Mouse (Mus musculus): ENCODE measurements at regions not wholly inside any gene's neighbourhood (a gene's known extent, or its start where the extent isn't known, plus 50 kb on each side); places are given as distances from the start of the nearest gene placed in this dataset.

- DNase-seq: no peak
These were observed 181.4 kb upstream of the Habp2 start for GRCm38 (mm10) chr19:56105452-56106091.

- no peak for DNase-seq
These were observed 178.1 kb upstream of the Habp2 start for GRCm38 (mm10) chr19:56108796-56109195.

DNA sequence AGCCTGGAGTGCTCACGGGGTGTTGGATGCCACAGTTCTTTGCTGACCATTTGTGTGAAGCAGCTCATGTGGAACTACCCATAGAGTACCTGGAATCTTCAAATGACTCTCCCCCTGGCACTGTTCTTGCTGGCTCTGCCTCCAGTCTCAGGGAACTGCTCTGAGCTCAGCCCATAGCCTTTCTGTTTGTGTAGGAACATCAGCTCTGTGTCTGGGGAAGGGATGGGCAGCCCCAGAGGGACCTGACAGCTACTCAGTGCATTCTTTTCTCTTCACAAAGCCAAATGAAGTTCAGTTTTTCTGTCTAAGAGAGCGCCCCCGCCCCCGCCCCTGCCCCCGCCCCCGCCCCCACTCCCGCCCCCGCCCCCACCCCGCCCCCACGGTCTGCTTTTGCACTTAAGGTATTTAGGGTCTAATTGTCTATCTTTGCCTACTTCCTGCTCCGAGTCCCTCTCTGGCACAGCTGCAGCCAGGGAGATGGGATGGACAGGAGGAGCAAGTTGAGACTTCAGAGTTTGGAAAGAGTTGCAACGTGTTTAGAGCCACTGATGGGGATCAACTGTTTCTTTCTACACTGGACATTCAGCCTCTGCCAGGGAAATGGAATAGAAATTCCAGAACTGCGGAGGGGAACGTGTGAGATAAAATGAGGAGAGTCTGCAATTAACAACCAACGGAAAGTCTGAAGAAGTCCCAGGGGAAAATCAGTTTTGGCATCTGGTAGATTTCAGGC, 171.2 kb upstream of the Habp2 start:
- DNase-seq: no peak

DNA sequence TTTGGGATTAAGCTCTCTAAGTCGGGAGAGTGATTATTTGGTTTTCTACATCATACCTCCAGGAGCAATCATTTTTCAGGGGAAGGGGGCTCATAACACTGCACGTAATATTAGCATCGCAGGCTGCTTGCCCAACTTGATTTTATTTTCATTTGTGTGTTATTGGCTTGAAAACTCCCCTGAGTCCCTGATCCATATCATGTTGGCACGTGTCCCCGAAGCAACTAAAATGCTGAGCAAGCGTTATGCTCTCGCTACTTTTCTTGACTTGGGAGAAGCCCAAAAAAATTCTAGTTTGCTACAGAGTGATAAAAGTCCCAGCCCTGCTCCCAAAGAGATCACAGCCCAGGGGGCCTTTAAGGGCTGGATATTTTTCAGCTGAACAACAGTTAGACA, 170.7 kb upstream of the Habp2 start:
- no peak for DNase-seq

DNA sequence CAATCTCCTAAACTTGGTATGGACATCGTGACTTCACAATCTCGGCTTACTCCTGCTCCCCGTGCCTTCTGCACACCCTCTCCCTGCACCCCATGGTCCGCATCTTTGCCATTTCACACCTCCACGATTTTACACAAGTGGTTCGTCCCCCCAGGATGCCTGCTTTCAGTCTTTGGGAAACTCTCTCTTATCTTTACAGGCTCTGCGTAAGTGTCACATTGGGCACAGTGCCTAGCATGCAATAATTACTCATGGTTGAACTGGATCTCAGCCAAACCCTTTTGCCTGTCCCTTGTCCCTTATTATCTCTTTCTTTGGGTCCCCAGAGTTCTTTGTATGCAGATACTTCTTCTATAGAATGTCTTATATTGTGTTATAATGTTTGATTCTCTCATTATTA, 166.2 kb upstream of the Habp2 start:
- no peak for DNase-seq

DNA sequence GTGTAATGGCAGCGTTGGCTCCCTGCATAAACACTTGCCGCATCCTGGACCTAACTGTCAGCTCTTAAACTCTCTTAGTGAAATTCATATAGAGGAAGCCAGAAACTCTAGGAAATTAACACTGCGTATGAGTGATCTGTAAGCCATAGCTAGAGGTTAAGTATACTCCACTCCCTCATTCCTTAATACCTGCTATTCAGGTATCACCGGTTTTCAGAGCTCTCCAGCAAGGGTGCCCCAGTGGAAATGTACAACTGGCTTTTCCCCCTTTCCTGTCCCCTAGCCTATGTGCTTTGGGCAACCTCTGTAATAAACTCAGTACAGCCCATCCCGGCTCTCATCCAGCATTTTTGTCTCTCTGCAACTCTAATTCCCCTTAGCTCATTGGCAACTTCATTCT, 164.8 kb upstream of the Habp2 start:
- DNase-seq: no peak

GRCm38 (mm10) chr19:56131556-56131955, 155.4 kb upstream of the Habp2 start:
- DNase-seq: no peak

- DNase-seq: no peak
These were observed 153.9 kb upstream of the Habp2 start for GRCm38 (mm10) chr19:56132911-56133562.

DNA sequence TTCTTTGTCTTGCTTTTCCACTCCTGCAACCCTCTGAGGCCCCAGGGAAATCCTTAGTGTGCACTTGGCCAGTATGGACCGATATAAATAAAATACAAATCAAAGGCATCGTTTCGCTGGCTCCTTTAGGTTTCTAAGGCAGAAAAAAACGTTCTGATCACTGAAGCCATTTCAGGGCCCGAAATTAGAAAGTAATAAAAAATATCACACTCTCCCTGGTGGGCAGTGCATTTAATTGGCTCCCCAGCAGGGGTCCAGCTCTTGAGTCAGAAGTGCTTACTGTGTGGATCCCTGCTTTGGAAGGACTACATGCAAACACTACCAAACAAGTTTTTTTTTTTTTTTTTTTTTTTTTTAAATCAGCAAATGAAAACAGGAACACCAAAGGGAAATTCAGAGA, 153.4 kb upstream of the Habp2 start:
- DNase-seq: no peak

GRCm38 (mm10) chr19:56134081-56134818, 152.7 kb upstream of the Habp2 start:
- no peak for DNase-seq

DNA sequence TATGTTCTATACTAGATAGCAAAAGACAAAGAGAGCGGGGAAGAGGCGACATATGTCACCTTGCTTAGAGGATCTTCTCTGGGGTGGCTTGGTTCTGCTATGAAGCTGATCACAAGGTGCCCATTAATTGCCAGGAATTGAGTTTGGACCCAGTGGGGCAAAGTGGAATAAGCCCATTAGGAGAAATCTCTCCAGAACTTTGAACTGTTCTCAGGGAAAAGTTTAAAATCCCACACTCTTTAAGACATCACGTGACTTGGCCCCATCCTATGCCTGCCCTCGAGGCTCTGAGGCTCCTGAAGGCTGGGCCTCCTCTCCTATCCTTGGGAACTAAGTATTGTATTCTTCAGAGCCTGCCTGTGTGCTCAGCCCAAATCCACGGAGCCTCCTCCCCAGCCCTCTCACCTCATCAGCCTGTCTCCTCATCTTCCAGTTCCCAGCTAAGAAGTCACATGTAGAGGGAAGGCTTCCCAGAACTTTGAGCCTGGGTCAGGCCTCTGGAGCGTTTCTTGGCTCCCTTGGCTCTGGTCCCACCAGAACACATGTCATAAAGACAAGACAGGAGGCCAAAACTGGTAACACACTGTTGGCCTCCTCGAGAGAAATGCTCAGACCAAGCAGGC, 151.5 kb upstream of the Habp2 start:
- no peak for DNase-seq

- no peak for DNase-seq
These were observed 146.4 kb upstream of the Habp2 start for GRCm38 (mm10) chr19:56140540-56140939.

DNA sequence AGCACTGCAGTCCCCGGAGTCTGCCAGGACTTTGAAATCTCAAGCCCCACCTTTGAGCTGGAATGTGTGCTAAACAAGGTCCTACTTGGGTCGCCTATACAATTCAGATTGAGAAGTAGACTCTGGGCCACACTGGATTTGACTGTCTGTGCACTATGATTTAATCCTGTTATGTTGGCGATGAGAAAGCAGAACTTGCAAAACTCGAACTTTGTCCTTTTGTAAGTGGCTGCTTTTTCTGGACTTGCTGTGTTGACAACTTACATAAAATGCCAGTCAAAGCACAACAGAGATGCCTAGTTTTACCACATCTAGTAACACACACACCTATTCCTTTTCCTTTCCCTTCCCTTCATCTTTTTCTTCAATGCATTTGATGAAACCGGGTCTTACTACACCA, 142.7 kb upstream of the Habp2 start:
- no peak for DNase-seq

- no peak for DNase-seq
These were observed 129.8 kb upstream of the Habp2 start for GRCm38 (mm10) chr19:56157120-56157519.

GRCm38 (mm10) chr19:56162156-56162555, 124.8 kb upstream of the Habp2 start:
- no peak for DNase-seq

- no peak for DNase-seq
These were observed 117.6 kb upstream of the Habp2 start for GRCm38 (mm10) chr19:56169133-56169997.

- no peak for DNase-seq
These were observed 117.0 kb upstream of the Habp2 start for GRCm38 (mm10) chr19:56169998-56170274.

DNA sequence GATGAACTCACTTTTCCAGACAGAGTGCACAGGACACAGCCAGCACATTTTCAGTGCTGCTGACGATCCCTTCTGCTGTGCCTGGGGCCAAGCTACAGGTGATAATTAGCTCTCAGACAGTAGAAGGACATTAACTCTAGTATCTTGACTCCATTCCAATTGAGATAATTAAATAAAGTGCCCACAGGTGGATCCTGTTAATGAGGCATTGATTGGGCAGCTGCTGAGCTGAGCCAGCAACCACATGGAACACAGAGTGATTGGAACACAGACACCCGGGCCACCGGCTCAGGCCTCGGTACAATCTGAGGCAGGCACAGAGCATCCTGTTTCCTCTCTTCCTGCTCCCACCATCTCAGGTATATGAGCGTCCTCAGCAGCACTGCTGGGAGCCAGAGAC, 114.5 kb upstream of the Habp2 start:
- DNase-seq: no peak

DNA sequence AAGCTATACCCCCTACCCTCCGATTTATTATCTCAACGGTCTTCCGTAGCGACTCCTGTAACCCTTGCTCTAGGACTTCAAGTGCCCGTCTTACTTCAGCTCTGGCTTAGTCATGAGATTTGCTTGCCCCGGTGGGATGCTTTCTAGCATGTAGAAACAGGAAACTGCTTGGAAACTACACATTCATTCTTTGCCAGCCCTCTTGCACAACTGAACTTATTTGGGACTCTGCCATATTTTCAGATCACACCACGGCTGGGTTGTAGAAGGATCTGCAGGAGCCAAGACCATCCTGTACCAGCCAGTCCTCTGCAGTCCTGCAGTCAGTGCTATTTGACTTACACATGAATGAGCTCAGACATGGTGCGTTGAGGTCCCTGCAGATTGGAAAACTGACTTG, 110.9 kb upstream of the Habp2 start:
- DNase-seq: no peak

- no peak for DNase-seq
These were observed 109.6 kb upstream of the Habp2 start for GRCm38 (mm10) chr19:56177231-56177745.

DNA sequence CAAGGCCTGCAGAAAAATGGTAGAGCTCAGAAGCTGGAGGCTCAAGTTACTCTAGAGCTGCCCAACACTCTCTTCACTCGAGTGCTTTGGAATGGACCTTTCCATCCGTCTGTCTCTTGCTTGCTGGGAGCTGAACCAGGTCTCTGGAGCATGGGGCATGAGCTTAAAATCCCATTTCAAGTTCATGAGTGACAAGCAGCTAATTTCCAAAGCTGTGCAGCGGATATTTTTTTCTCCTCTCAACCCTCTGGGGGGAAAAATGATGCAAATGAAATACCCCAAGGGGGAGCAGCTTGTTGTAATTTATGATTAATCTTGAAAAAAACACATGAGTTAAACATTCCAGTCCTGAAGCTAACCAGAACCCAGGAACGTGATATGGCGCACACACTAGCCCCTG, 101.2 kb upstream of the Habp2 start:
- DNase-seq: no peak

- no peak for DNase-seq
These were observed 97.8 kb upstream of the Habp2 start for GRCm38 (mm10) chr19:56189185-56189584.
